Mouse (Mus musculus) B cell, adult 62 days (primary cell): Measurements from ENCODE around the gene Lamp2. TPM values are rescaled to one million over a fixed set of nuclear protein-coding genes. Genes with fewer than 3 reads are reported as not detected.

ENCODE experiments used
- total RNA-seq: library from RNA; stranded (reverse); gene quantifications from 4 replicates; pipeline ENCODE4 v1.2.4, GENCODE M21; 2023

Lamp2 gene
- 72.5 to 81.7 TPM (median 78.3 TPM) in 4 replicates for total RNA-seq

DNA sequence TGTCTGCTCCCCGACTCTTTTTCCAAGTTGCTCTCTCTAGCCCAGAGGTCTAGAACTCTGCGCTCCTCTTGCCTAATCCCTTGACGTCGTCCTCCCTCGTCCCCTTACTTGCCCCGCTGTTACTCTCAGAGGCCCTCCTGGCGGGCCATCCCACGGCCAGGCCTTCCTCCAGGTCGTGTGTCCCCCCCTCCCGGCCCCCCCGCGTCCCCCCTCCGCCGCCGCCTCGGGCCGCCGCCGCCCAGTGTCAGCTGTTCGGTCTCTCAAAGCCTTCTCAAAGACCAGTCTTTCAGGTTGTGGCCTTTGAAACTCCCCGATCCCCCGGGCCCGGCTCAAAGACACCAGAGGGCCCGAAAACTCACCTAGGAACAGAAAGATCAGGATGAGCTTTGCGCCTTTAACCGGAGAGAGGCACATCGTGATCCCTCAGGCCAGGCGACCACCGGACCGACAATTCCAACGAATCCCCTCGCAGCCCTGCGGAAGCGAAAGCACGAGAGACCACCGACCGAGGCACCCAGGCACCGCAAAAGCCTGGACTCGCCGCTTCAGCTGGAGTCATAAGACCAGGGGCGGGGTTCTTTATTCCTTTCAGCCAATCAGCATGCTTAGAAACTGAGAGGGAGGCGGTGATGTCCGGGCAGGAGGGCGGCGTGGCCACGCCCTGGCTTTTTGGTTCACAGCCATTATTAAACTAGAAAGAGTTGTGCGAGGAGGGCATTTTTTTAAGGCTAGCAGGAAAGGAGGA, at the start of gene Lamp2:
Gene Lamp2, minus strand, starts transcription at position 565 of the 745 bp plus-strand sequence.

Other genes starting within 250 kb of the Lamp2 start
- 0.39 to 1.5 TPM (median 0.52 TPM) in 4 replicates for gene Tmem255a, start 204.0 kb downstream of the Lamp2 start, total RNA-seq
- not detected in 4 replicates for gene Atp1b4, start 140.3 kb downstream of the Lamp2 start, total RNA-seq
- 39.2 to 41.8 TPM (median 41.4 TPM) in 4 replicates for gene Cul4b, start 119.7 kb upstream of the Lamp2 start, total RNA-seq
- gene Mcts1, start 144.1 kb upstream of the Lamp2 start, total RNA-seq = 54.0 to 63.7 TPM (median 54.8 TPM) in 4 replicates
- gene C1galt1c1, start 178.6 kb upstream of the Lamp2 start, total RNA-seq = 14.1 to 16.4 TPM (median 14.2 TPM) in 4 replicates